Mouse (Mus musculus) brain, embryonic 18.5 days (tissue): ENCODE measurements around the gene 1700017B05Rik.
"Not testable (repeated sequence)": the region's sequence is repeated elsewhere in the genome, so short reads cannot be mapped to it uniquely, and the experiment has no call there.

Source experiments
- DNase-seq: peaks from one replicate; pipeline ENCODE4 v3.0.0-alpha.2; 2012; ENCODE audit warnings: low read depth, low spot score

1700017B05Rik gene

DNA sequence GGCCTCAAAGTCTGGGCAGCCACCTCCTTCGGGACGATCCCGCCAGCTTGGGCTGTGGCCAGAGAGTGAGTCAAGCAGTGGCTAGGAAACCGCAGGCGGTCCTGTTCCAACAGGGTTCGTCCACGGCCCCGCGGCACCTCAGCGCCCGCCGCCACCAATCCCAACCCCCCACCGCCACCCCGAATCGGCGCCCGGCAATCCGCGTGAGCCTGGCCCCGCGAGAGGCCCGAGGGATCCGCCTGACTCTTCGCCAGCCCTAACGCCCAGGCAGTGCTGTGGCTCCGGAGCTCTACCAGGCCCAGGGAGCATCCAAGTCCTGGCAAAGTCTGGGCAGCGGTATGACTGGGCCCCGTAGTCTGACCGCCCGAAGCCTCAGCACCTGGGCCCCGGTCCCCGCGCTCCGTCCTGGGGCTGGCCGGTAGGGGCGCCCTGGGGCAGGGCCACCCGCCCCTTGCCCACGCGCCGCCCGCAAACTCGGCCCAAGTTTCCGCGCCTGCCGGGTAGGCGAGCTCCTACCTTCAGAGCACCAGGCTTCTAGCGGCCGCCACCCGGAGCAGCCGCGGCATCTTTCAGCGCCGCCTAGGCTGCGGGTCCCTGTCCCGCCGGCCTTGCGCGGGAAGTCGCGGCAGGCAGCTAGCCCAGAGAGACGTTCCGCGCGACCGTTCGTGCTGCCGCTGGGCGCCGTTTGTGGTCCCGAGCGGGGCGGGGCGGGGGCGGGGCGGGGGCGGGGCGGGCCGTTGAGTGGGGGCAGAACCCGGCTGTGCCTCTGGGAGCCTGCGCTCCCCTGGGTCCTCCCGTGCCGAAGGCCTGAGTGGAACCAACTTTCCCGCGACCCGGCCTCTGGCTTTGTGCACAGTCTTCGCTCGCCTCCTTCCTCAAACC, at the start of gene 1700017B05Rik:
Gene 1700017B05Rik, minus strand, starts transcription at position 700 of the 882 bp plus-strand sequence.
- no peak for DNase-seq

DNA sequence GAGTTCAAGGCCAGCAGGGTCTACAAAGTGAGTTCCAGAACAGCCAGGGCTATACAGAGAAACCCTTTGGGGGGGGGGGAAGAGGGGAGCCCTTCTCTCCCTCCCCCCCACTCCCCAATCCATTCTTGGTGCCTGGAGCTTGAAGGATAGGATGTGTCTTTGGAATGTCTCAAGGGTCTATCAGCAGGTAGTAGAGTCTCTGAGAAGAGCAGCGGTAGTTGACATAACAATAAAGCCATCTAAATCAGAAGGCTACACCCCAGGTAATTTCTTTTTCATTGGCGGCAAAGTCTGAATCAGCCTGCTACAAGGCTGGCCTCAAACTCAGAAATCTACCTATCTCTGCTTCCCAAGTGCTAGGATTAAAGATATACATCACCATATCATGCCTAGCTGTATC, 48.5 kb upstream of the 1700017B05Rik start:
- DNase-seq, result no peak

DNA sequence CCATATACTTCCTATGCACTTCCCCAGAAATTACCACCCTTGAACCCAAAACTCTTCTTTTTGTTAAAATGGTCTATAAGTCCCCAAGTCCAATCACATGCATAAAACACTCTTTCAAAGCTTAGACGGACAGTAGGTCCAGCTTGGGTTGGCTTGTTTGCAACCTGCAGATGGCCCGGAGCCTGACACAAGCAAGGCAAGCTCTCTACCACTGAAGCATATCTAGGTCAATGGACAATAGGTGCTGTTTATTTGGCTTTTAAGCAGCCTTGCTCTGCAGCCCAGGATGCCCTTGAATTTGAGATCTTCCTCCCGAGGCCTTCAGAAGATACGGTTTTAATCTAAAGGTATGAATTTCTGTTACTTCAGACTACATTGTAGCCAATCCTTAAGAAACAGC, 46.9 kb upstream of the 1700017B05Rik start:
- DNase-seq, result no peak

DNA sequence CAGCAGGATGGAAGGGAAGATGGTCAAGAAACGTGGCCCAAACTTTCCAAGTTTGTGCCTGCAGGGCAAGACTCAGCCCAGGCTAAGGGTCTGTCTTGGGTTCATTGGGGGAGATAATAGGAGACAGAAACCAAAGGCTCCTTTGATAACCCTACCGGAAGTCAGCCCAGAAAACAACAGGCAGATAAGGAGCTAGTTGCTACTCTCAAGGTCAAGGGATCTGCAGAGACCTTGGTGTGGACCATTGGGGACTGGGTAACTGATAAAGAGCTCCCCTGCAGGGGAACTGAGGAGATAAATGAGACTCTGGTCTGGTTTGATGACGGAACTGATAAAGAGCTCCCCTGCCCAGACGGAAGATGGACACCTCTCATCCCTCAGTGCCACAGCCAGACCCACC, 45.0 kb upstream of the 1700017B05Rik start:
- no peak for DNase-seq

DNA sequence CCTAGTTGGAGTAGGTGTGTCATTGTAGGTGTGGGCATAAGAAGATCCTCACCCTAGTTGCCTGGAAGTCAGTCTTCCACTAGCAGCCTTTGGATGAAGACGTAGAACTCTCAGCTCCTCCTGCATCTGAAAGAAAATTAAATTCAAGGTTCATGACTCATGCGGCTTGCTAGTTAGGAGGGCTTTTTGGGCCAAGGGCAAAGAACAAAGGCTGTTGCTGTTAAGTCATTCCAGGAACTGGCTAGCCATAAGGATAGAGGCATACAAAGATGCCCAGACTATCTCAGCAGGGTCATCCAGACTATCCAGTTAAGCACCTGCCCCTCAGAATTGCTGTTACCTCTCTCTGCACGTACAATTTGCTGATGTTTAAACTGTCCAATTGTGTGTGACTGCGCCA, 42.3 kb upstream of the 1700017B05Rik start:
- not testable (repeated sequence) for DNase-seq

DNA sequence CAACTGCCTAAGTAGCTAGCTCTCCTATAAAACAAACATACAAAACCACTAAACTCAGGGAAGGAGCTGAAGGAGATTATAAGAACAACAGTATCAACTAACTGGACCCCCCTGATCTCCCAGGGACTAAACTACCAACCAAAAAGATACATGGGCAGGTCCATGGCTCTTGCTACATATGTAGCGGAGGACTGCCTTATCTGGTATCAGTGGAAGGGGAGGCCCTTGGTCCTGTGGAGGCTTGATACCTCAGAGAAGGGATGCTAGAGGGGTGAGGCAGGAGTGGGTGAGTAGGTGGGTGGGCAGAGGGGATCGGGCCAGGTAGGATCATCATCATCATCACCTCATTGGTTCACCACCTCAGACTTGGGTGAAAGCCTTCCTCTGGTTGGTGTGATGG, 41.8 kb upstream of the 1700017B05Rik start:
- no peak for DNase-seq

DNA sequence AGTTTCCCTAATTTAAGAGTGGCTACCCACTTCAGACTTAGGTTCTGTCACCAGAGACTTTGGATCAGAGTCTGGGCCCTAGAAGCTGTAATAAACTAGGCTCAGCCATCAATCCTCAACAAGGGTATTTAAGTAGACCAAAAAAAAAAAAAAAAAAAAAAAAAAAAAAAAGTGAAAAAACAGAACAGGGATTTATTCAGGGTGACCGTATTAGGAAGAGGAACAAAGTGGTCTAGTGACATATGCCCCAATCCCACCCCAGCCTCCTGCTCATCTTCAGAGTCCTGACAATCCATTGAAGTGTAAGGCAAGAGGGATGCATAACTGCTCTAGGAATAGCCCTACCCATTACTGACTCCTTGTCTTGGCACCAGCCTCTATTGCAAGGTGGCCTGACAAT, 40.9 kb upstream of the 1700017B05Rik start:
- no peak for DNase-seq

DNA sequence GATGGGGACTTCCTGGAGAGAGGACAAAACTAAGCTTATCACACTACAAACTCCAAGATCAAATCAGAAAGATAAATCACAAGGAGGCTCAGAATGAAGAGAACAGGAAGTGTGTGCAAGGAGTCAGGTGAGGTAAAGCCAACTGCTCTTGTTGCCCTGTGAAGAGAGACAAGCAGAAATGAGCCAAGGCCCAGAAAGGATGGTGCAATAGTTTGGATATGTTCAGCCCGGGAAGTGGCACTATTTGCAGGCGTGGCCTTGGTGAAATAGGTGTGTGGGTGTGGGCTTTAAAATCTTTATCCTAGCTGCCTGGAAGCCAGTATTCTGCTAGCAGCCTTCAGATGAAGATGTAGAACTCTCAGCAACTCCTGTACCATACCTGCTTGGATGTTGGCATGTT, 38.4 kb upstream of the 1700017B05Rik start:
- DNase-seq, result no peak

DNA sequence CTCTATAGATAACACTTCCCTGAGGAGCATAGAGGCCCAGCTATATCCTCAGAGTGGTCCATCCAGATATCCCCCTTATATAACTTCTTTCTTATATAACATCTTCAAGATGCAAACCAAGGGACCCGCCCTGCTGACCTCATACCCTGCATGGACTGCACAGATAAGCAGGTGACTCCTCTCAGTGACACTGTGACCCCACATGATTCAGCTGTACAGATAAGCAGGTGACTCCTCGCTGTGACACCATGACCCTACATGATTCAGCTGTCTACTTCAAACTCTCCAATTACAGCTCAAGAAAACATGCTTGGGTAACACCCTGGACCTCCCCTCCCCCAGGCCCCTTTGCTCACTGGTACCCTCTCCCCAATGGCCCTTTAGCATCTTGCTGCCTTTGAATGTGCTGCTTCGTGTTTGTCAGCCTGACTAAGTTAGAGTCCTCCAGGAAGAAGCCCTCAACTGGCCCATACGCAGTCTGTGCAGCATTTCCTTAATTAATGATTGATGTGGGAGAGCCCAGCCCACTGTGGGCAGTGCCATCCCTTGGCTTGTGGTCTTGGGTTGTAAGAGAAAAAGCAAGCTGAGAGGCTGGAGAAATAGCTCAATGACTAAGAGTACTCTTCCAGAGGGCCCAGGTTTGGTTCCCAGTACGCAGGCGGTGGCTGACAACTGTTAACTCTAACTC, 37.5 kb upstream of the 1700017B05Rik start:
- DNase-seq, result no peak

DNA sequence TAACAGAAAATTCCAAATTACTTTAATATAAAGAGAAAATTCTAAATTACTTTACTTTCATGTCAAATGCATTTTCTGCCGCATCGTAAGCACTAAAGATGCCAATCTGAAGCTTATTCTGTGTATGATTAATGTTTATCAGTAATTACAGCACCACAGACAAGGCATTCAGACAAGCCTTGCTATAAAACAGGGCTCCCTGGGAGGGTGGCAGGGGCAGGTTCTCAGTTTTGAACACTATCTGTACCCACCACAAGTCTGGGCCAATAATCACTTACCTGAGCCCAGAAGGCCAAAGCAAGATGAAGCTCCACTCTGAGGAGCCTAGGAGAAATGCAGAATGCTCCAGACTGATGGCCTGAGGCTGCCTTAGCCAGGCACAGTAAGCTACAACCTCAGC, 35.5 kb upstream of the 1700017B05Rik start:
- no peak for DNase-seq

DNA sequence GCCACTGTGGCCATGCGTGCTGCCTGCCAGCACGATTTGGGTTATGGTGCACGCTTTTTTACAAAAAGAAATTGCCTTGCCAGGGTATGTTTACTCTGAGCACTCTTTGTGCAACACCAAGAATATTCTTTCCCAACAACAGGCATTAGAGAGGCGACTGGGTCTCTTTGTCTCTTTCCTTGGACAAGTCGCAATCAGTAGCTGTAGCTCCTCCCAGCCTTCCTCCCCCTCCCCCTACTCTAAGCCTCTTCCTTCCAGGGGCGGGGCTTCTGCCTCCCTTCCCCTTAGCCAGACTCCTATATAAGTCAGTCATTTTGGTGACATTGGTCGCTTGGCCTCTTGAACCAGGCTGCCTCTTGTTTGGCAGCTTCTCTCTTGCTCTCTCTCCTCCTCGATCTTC, 33.9 kb upstream of the 1700017B05Rik start:
- DNase-seq, result no peak

DNA sequence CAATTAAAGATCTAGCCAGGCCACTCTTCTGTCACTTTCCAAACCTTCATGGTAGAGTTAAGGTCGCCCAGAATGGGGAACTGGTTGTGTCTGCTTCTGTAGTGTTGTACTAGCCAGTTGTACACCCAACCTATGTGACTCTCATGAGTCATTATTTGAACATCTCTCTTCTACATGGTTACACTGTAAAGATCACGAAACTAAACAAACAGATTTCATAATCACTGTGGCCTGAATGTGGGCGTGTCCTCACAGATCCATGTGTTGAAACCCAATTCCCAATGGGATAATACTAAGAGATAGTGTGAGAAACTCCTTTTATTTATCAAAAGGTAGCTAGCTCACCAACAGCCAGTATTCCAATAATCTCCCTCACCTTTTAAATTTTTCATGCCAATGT, 33.3 kb upstream of the 1700017B05Rik start:
- no peak for DNase-seq

DNA sequence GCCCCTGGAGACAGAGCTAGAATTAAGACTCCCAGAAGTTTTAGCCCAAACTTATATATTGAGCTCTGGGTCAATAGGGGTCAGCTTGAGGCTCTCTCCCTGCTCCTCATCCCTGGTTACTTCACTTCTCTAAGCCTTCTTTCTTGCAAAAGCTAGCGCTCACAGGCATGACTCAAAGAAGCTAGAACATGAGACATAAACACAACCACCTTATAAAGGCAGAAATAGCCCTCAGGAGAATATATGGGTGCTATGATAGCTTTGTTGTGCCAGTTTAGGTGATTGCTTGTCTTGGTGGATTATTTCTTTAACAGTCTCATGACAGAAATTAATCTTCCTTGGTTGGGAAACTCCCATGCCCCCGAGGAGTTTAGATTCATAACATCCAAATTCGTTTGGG, 32.5 kb upstream of the 1700017B05Rik start:
- DNase-seq, result no peak

DNA sequence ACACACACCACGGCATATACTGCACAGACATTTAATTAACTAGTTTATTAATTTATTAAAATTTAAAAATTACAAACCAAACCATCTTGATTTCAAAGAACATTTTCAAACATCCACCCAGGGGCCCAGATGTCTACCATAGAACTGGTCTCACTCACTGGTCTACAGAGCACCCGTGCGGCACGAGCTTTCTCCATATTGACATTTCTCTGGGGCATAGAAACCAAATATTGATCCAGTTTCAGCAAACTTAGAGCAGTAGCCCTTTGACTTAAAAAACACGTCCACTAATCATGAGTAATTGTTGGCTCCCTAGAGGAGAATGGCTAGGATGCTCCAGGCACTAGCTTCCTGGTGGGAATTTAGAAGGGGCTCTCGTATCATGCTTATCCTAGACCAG, 24.8 kb upstream of the 1700017B05Rik start:
- DNase-seq, result no peak

DNA sequence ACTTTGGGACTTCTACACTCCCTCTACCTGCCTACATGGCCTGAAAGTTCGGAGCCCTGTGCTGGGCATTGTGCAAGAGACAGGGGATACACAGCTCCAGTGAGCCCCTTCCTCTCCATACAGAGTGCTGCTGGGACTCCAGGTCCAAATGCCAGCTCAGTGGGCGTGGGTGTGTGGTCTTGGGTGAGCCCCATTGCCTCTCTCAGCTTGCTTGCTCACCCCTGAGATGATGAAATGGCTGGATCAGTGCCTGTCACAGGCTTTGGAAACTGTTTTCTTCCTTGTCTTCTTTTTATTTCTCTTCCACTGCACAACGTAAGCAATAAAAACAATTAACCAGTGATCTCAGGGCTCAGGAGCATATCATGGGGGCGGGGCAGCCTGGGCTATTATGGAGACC, 20.9 kb upstream of the 1700017B05Rik start:
- no peak for DNase-seq

DNA sequence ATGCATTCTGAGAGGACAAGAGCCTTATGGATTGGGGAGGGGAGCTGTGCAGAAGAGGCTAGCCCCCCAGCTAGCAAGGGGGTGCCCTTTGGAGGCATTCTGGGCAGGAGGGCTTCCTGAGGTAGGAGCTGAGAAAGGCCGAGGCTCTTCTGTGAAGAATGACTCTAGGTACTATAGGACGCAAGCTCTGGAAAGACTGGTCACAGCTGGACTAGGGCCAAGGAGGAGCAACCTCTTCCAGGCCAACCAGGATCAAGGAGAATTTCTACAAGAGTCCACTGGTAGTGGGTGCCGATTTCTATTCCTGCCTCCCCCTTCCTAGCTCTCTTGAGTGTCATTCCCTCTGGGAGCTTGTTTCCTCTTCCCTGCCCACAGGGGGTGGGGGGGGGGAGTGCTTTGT, 20.3 kb upstream of the 1700017B05Rik start:
- DNase-seq, result no peak

DNA sequence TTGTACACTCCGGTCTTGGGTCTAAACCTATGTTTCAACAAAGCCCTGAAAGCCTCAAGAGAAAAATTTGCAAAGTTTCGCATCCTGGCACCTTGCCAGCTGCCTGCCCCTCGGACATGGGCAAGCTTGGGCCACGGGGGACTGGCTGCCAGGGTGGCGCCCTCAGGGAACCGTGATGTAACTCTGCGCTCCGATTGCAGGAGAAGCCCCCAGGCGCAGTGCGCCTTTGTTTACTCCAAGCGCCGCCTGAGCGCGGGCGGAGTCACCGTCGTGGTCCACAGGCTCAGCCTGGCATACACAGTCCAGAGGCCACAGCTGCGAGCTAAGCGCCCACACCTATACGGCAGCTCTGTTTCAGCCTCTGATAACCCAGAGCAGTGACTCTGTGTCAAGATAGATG, 19.1 kb upstream of the 1700017B05Rik start:
- no peak for DNase-seq

DNA sequence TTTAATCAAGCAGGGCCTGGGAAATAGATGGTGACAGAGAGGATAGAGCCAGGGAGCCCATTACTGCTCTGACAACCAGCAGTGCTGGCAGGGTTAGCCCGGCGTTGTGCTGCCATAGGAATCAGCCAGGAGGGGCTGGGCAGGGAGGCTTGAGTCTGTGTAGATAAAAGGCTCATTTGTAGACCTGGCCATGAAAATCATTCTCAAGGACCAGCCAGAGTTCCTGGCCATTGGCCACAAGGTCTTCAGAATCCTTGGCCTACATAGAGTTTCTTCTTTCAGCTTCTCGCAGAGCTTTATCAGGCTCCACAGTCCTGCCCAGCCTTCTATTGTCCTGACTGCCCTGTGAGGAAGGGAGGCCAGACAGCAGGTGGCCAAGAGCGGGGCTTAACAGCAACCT, 17.0 kb upstream of the 1700017B05Rik start:
- DNase-seq, result no peak

DNA sequence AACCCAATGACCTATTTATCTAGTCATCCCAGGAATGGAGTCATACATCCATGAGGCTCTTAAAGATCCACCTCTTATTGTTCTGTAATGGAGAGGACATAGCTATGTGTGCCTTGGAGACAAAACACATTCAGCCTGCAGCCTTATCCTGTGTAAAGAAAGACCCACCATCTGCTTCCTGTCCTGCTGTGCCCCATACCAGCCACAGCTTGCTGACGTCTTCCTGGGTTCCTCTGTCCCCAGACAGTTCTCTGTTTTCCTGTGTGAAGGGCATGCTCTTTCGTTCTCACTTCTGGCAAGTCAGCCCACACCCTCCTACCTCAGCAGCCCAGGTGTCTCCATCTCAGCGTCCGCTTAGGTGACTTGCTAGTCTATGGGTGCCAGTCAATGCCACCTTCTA, 15.9 kb upstream of the 1700017B05Rik start:
- no peak for DNase-seq

DNA sequence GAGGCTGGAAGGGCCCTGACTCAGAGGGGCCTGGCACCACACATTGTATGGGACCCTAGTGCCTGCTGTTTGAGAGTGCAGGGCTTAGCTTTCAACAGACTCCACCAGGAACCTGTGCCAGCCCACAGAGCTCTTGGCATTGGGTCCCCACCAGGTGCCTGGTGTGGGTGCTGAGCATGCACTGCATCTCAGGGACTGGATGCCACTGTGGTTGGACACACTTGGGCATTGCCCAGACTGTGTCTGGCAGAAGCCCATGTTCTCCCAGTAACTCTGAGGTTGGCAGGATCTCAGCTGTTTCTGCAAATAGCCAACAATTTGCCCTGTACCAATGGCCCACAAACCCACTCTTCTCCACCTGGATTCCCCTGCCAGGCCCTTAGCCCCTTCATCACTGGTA, 13.9 kb upstream of the 1700017B05Rik start:
- no peak for DNase-seq

DNA sequence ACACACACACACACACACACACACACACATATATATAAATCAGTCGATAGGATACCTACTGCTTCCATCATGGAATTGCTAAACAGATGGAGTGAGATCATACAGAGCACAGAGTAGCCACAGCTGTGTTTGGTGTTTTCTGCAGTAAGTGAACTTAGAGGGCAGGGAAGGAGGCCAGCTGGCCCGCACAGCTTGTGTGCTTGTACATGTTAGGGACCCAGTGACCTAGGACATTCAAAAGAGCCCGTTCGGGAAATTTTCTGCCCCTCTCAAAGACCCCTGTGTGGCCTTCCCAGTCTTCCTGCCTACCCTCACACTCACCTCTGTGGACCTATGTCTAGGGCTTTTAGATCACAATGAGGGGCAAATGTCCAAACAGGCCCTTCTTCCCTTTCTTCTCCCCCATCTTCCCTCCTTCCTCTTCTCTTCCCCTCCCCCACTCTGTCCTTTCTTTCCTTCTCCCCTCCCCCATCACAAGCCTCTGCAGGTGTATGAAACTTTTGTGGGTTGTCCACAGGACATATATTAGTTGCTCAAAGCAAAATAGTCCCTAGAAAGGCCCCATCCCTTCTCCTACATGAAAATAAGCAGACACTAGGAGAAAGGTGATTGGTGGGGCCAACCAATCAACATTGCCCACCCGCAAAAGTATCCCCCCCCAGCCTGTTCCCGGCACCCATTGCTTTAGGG, 11.5 kb upstream of the 1700017B05Rik start:
- DNase-seq, result no peak
